In the genomic region with DNA sequence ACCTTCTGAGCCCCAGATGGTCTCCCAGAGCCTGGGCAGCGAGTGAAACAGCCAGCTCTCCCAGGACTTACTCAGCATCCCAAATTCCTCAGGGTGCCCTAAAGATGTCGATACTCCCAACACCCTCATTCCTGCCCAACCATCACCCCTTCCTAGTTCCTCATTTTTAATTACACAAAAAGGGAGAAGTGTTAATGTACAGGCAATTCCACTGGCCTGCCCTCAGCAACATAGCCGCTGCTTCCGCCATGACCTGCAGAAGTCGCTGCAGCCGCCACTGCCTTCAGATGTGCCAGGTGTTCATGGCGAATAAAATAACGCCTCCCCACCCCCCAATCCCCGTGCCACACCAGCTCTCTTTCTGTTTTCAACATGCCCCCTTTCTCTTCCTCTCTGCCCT, we compare ENCODE assay signal across 19 mouse cellular contexts. TPM values are rescaled to one million over a fixed set of nuclear protein-coding genes. Genes with fewer than 3 reads are reported as not detected.
A peak's percentile ranks its signal among the peaks of the same experiment; 100 is the strongest.
DNase-seq lines count a peak whose midpoint lies in the region; TF ChIP-seq lines count a peak whose summit lies in the region.
"Had no signal": no experiment of that assay in that cellular context is flagged by ENCODE, and none has a peak within 500 bp of the region (broad histone marks: within the 10 kb centered on the region; RNA-seq: fewer than 3 reads in every experiment).

No protein-coding gene starts in this region.

- TF ChIP-seq CTCF in heart, adult 2 months (IDR thresholded peaks at IDR 0.05), result no peak

- H3K4me3 ChIP-seq in heart, adult 2 months, result no peak overlapping the region
- H3K4me3 ChIP-seq: forebrain, embryonic 10.5 days; forebrain, embryonic 13.5 days; heart, embryonic 13.5 days; hindbrain, embryonic 12.5 days; hindbrain, embryonic 15.5 days had no signal

- H3K27me3 ChIP-seq in heart, adult 2 months (ENCODE audit: control insufficient read depth, insufficient read depth, low read length), result no peaks in the 10 kb centered on the region
- H3K27me3 ChIP-seq: forebrain, embryonic 13.5 days; heart, embryonic 13.5 days; hindbrain, embryonic 12.5 days; hindbrain, embryonic 15.5 days had no signal

- WGBS in heart, adult 2 months, result 90% methylated on average over 9 of the region's 9 CpGs

- intact Hi-C loops in heart, adult 2 months (cut with DNase I), result no loop called here

- TF ChIP-seq POLR2A in heart, adult 2 months (IDR thresholded peaks at IDR 0.05; ENCODE audit: insufficient read depth, low read depth, low read length), result no peak

- no peak for TF ChIP-seq EP300 in heart, adult 2 months (IDR thresholded peaks at IDR 0.05; ENCODE audit: insufficient read depth, low read depth, low read length)

- no peaks in the 10 kb centered on the region for H3K79me2 ChIP-seq in heart, adult 2 months (replicated peaks; ENCODE audit: control insufficient read depth, insufficient read depth, low read length)

- no peak overlapping the region for H3K9ac ChIP-seq in heart, adult 2 months (ENCODE audit: low read depth, low read length)
- H3K9ac ChIP-seq: forebrain, embryonic 13.5 days; heart, embryonic 13.5 days; hindbrain, embryonic 12.5 days; hindbrain, embryonic 15.5 days had no signal

- no peaks in the 10 kb centered on the region for H3K4me1 ChIP-seq in heart, adult 2 months (ENCODE audit: control insufficient read depth, insufficient read depth, low read length)
- H3K4me1 ChIP-seq: forebrain, embryonic 13.5 days; hindbrain, embryonic 12.5 days; hindbrain, embryonic 15.5 days had no signal

- H3K27ac ChIP-seq in heart, adult 2 months, result no peak overlapping the region
- H3K27ac ChIP-seq: forebrain, embryonic 10.5 days; forebrain, embryonic 13.5 days; heart, embryonic 13.5 days; hindbrain, embryonic 12.5 days; hindbrain, embryonic 15.5 days had no signal

- H3K36me3 ChIP-seq in heart, adult 2 months (ENCODE audit: control insufficient read depth, insufficient read depth, low read length), result no peaks in the 10 kb centered on the region
- H3K36me3 ChIP-seq: forebrain, embryonic 10.5 days; heart, embryonic 13.5 days; hindbrain, embryonic 12.5 days; hindbrain, embryonic 15.5 days had no signal

- peak; percentile 74 for DNase-seq in heart, adult 11 months
- no peak for DNase-seq in heart, adult 2 months
- DNase-seq in ZHBTc4 (ENCODE audit: low read depth, low spot score), result peak; percentile 16
- DNase-seq in thymus, postnatal 0 days (ENCODE audit: low spot score), result peak; percentile 17
- peak; percentile 39 for DNase-seq in thymus, postnatal 4 days
- DNase-seq in neural tube, embryonic 10.5 days (ENCODE audit: extremely low spot score, low spot score), result no peak
- DNase-seq in testis, postnatal 14 days (ENCODE audit: low spot score), result no peak
- DNase-seq: adrenal gland, postnatal 10 days; adrenal gland, postnatal 36 days; cerebellum, adult 18-20 months; cerebellum, adult 9-10 months; cerebellum, postnatal 14 days; gastrocnemius, postnatal 10 days; gastrocnemius, postnatal 36 days had no signal

RNA-seq across cellular contexts. Expression of a gene that starts 56.3 kb away (rescaled TPM):
- 10 to 100 TPM; 50.3 to 54.1 TPM for total RNA-seq in heart, adult 2 months (2021)
- polyA plus RNA-seq in heart, adult 2 months (2012; rRNA removed), result 51.0 and 98.3 TPM in 2 replicates
- polyA plus RNA-seq in thymus, postnatal 0 days (2015; fragmentation: Nextera tagmentation; extraction: Ambion mirVana), result 137 and 149 TPM in 2 replicates

Comparison
In these comparisons a context has a peak if more than half of its experiments do, and no peak if none do; other contexts are left out.
1. DNase-seq: peak in heart, adult 11 months (single experiment), ZHBTc4 (single experiment), thymus, postnatal 0 days (single experiment) and thymus, postnatal 4 days (single experiment); none in heart, adult 2 months (0 of 2), neural tube, embryonic 10.5 days (single experiment) and testis, postnatal 14 days (single experiment).